Mouse (Mus musculus) urinary bladder, postnatal 25 days (tissue): ENCODE data around the gene Slc35d3.

Experiments
- DNase-seq: peaks from one replicate; pipeline ENCODE4 v3.0.0; 2022; ENCODE audit warnings: low spot score

Gene Slc35d3

GRCm38 (mm10) chr10:19834222-19834621 lies 17.0 kb downstream of the Slc35d3 start:
- no peak for DNase-seq

- no peak for DNase-seq
Observed at GRCm38 (mm10) chr10:19831072-19831849, 20.0 kb downstream of the Slc35d3 start.

GRCm38 (mm10) chr10:19820986-19821385 lies 30.3 kb downstream of the Slc35d3 start:
- DNase-seq: no peak

- DNase-seq: no peak
Observed at GRCm38 (mm10) chr10:19818723-19819355, 32.4 kb downstream of the Slc35d3 start.

GRCm38 (mm10) chr10:19815371-19815770 lies 35.9 kb downstream of the Slc35d3 start:
- no peak for DNase-seq

GRCm38 (mm10) chr10:19811436-19812172 lies 39.7 kb downstream of the Slc35d3 start:
- peak; percentile 12 for DNase-seq

- no peak for DNase-seq
Observed at GRCm38 (mm10) chr10:19804763-19805162, 46.5 kb downstream of the Slc35d3 start.

- no peak for DNase-seq
Observed at GRCm38 (mm10) chr10:19802958-19803357, 48.3 kb downstream of the Slc35d3 start.
